Mouse (Mus musculus) erythroblast, embryonic 14.5 days (primary cell): ENCODE data around the gene Gm6685. TPM values are rescaled to one million over a fixed set of nuclear protein-coding genes. Genes with fewer than 3 reads are reported as not detected.
"Not testable (repeated sequence)": the region's sequence is repeated elsewhere in the genome, so short reads cannot be mapped to it uniquely, and the experiment has no call there.

Source experiments
- H3K27me3 ChIP-seq: 2 replicates; pipeline ENCODE4 v1.6.1; 2012; ENCODE audit warnings: inconsistent platforms; ENCODE audit not compliant: control insufficient read depth
- H3K36me3 ChIP-seq: 2 replicates; pipeline ENCODE4 v1.6.1; 2012; ENCODE audit warnings: mild to moderate bottlenecking, inconsistent platforms; ENCODE audit not compliant: control insufficient read depth
- H3K4me1 ChIP-seq: 2 replicates; pipeline ENCODE4 v1.6.1; 2012; ENCODE audit warnings: inconsistent platforms; ENCODE audit not compliant: control insufficient read depth
- H3K4me3 ChIP-seq: replicated peaks from 2 replicates; pipeline ENCODE3; 2012; ENCODE audit warnings: moderate library complexity, mild to moderate bottlenecking, inconsistent platforms
- H3K9me3 ChIP-seq: 2 replicates; pipeline ENCODE4 v1.6.1; 2012; ENCODE audit warnings: low read length, inconsistent platforms, mixed read lengths; ENCODE audit not compliant: control insufficient read depth
- GATA1 ChIP-seq: IDR thresholded peaks from 2 replicates; pipeline ENCODE4 v1.6.1; 2012; ENCODE audit warnings: low read length, inconsistent platforms, mixed read lengths
- TAL1 ChIP-seq: IDR thresholded peaks from 3 replicates; pipeline ENCODE4 v1.6.1; 2012; ENCODE audit warnings: low read length, inconsistent platforms, mixed read lengths
- polyA plus RNA-seq: library from polyadenylated mRNA; stranded (reverse); fragments of >175 nt; gene quantifications from 2 replicates; pipeline ENCODE4 v1.2.3, GENCODE M21; 2012

The Gm6685 gene
- polyA plus RNA-seq: 0.16 and 0.30 TPM in 2 replicates

GRCm38 (mm10) chr11:28339224-28340150 is at the start of gene Gm6685:
Gene Gm6685 (minus strand): TSS chr11:28339867.
- H3K4me3 ChIP-seq, H3K27me3 ChIP-seq, H3K4me1 ChIP-seq, H3K9me3 ChIP-seq, H3K36me3 ChIP-seq: not testable (repeated sequence)

DNA sequence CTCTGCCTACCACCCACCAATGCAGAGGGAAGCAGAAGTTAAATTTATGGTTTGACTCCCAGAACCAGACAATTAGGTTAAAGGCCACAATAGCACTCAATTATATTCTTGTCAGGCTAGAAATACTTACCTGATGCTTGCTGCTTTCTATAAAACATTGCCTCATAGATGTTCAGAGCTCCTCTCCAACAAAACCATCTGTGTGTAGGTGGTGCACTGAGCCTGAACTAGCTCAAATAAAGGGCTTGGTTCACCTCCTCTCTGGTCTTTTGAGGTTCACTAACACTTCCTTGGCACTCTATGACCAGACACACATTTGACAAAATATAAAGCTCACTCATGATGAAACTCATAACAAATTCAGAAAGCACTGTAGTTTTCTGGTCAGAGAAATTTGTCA is 36.2 kb upstream of the Gm6685 start:
- no peak for TF ChIP-seq GATA1
- TF ChIP-seq TAL1: no peak
- Histone ChIP-seq H3K4me1 (no peaks in the 10 kb centered on the region), H3K4me3 (no peak overlapping the region), H3K27me3 (no peaks in the 10 kb centered on the region), H3K36me3 (no peaks in the 10 kb centered on the region), H3K9me3 (no peaks in the 10 kb centered on the region)

GRCm38 (mm10) chr11:28374636-28375035 is 35.0 kb upstream of the Gm6685 start:
- Histone ChIP-seq H3K4me1 (no peaks in the 10 kb centered on the region), H3K36me3 (no peaks in the 10 kb centered on the region), H3K4me3 (no peak overlapping the region), H3K27me3 (no peaks in the 10 kb centered on the region), H3K9me3 (no peaks in the 10 kb centered on the region)
- TF ChIP-seq GATA1: no peak
- no peak for TF ChIP-seq TAL1

DNA sequence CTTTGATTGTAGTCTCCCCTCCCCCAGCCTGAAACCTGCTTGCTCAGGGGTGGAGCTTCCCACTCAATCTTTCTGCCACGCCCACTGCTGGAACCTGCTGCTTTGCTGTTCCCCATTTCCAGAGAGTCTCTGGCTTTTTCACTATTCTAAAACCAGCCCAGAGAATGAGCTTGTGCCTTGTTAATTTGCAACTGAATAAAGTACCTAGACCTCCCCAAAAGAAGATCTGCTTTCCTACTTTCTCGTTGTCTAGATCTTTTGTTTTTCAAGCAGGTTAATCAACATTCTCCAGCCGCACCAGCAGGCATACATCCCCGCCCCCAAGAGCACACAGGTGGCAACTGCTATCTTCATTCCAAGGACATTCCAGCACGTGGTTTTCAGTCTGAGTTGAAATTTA is 31.7 kb upstream of the Gm6685 start:
- H3K9me3 ChIP-seq, H3K4me1 ChIP-seq, H3K4me3 ChIP-seq, H3K36me3 ChIP-seq, H3K27me3 ChIP-seq: not testable (repeated sequence)

- TF ChIP-seq GATA1: no peak
- no peak for TF ChIP-seq TAL1
- no peaks in the 10 kb centered on the region for H3K36me3 ChIP-seq
- H3K9me3 ChIP-seq: peaks cover 3% of the 10 kb centered on the region; the same call in 1 of the 2 replicates
- no peak overlapping the region for H3K4me3 ChIP-seq
- H3K27me3 ChIP-seq: no peaks in the 10 kb centered on the region
- H3K4me1 ChIP-seq: peaks cover 3% of the 10 kb centered on the region
Observed at GRCm38 (mm10) chr11:28365929-28366244, 26.2 kb upstream of the Gm6685 start.

GRCm38 (mm10) chr11:28365209-28365928 is 25.7 kb upstream of the Gm6685 start:
- peak overlapping the region; percentile 32 for H3K4me3 ChIP-seq
- peaks cover 3% of the 10 kb centered on the region; the same call in 1 of the 2 replicates for H3K9me3 ChIP-seq
- TF ChIP-seq TAL1 (no peak), GATA1 (no peak)
- H3K4me1 ChIP-seq: peaks cover 3% of the 10 kb centered on the region
- H3K36me3 ChIP-seq: no peaks in the 10 kb centered on the region
- H3K27me3 ChIP-seq: no peaks in the 10 kb centered on the region

DNA sequence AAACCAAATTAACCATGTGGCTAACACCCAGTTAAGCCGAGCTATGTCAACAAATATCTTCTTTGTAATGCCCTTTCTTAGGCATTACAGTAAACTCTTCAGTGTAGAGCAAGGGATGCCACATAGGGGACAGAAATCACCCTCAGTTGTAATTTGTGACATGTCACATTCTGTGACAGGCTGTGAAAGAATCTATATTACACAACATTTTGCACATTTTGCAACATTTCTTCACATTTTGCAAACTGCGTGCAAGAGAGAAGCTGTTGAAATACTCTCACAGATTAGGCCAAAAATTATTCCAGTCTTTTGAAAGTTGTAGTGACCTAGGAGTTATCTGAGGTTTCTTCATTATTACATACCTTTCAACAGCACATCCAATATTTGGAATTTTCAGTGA is 3.8 kb upstream of the Gm6685 start:
- Histone ChIP-seq H3K4me3 (no peak overlapping the region), H3K9me3 (no peaks in the 10 kb centered on the region; the same call in 1 of the 2 replicates), H3K4me1 (no peaks in the 10 kb centered on the region), H3K36me3 (no peaks in the 10 kb centered on the region), H3K27me3 (no peaks in the 10 kb centered on the region)
- no peak for TF ChIP-seq GATA1
- TF ChIP-seq TAL1: no peak

- Histone ChIP-seq H3K36me3 (no peaks in the 10 kb centered on the region), H3K4me3 (no peak overlapping the region), H3K9me3 (no peaks in the 10 kb centered on the region; the same call in 1 of the 2 replicates), H3K27me3 (no peaks in the 10 kb centered on the region), H3K4me1 (no peaks in the 10 kb centered on the region)
- TF ChIP-seq GATA1: no peak
- no peak for TF ChIP-seq TAL1
Observed at GRCm38 (mm10) chr11:28341887-28342286, 2.2 kb upstream of the Gm6685 start.

DNA sequence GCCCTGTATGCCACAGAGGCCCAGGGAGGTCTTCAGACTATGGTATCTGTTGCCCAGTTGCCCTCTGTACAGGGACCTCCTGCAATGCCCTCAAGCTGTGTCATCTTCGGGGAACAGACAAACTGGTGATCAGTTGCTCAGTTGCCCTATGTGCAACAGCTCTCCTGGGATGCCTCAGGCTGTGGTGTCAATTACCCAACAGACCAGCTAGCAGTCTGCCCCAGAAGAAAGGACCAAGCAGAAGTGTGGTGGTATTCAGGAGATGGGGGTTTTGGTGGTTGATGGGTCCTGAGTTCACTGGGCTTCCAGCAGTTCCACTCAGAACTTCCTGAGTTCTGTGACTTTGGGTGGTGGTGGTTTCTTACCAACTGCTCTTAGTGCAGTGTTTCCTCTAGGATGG is 11.8 kb downstream of the Gm6685 start:
- H3K4me3 ChIP-seq: no peak overlapping the region
- H3K9me3 ChIP-seq: peaks cover 3% of the 10 kb centered on the region; the same call in 1 of the 2 replicates
- TF ChIP-seq TAL1 (no peak), GATA1 (no peak)
- no peaks in the 10 kb centered on the region for H3K36me3 ChIP-seq
- H3K27me3 ChIP-seq: no peaks in the 10 kb centered on the region
- no peaks in the 10 kb centered on the region for H3K4me1 ChIP-seq
